In genomic region chr2:179941696-179942095, GRCm38 (mm10) we compare ENCODE assay signal across 17 mouse cellular contexts. TPM values are rescaled to one million over a fixed set of nuclear protein-coding genes. Genes with fewer than 3 reads are reported as not detected.
DNase-seq lines count a peak whose midpoint lies in the region; ATAC-seq and TF ChIP-seq lines count a peak whose summit lies in the region.
"Had no signal": no experiment of that assay in that cellular context is flagged by ENCODE, and none has a peak within 500 bp of the region (broad histone marks: within the 10 kb centered on the region; RNA-seq: fewer than 3 reads in every experiment).

No protein-coding gene starts in this region.

- H3K27ac ChIP-seq in forebrain, postnatal 0 days (ENCODE audit: low read depth, low read length): no peak overlapping the region
- no peak overlapping the region for H3K27ac ChIP-seq in forebrain, embryonic 16.5 days (ENCODE audit: low read length)
- H3K27ac ChIP-seq: embryonic facial prominence, embryonic 10.5 days; embryonic facial prominence, embryonic 12.5 days; forebrain, embryonic 15.5 days had no signal

- DNase-seq in cerebellum, postnatal 14 days: peak; percentile 40 to 45
- DNase-seq in cerebellum, adult 11-12 months: no peak
- DNase-seq in forebrain, postnatal 0 days: peak; percentile 32
- DNase-seq in left cerebral cortex, postnatal 4 days: peak; percentile 76
- no peak for DNase-seq in left cerebral cortex, postnatal 14 days (ENCODE audit: low spot score in 2 of 2)
- DNase-seq in brain, embryonic 14.5 days (ENCODE audit: low read depth): peak; percentile 48
- DNase-seq: adrenal gland, adult 2 months; adrenal gland, postnatal 10 days; adrenal gland, postnatal 25 days; cerebellum, adult 18-20 months; cerebellum, adult 8-10 months; cerebellum, adult 9-11 months had no signal

- intact Hi-C loops in left cerebral cortex, postnatal 4 days (cut with DNase I): no loop called here
- intact Hi-C loops in left cerebral cortex, postnatal 14 days (cut with DNase I): no loop called here

- ATAC-seq in forebrain, postnatal 0 days: no peak
- no peak for ATAC-seq in forebrain, embryonic 16.5 days
- ATAC-seq in granulocyte monocyte progenitor cell, adult 5-6 weeks (replicated peaks; ENCODE audit: poor library complexity, severe bottlenecking): no peak
- ATAC-seq: forebrain, embryonic 15.5 days had no signal

- H3K4me1 ChIP-seq in forebrain, postnatal 0 days (ENCODE audit: insufficient read depth): no peaks in the 10 kb centered on the region; the same call in 1 of the 2 replicates
- peaks cover 8% of the 10 kb centered on the region; the same call in 1 of the 2 replicates for H3K4me1 ChIP-seq in forebrain, embryonic 16.5 days (replicated peaks; ENCODE audit: control insufficient read depth, insufficient read depth, low read length)

- no peak overlapping the region for H3K4me3 ChIP-seq in forebrain, postnatal 0 days (ENCODE audit: low read depth, low read length)
- H3K4me3 ChIP-seq in forebrain, embryonic 16.5 days (replicated peaks; ENCODE audit: low read length): no peak overlapping the region
- H3K4me3 ChIP-seq: embryonic facial prominence, embryonic 10.5 days; embryonic facial prominence, embryonic 12.5 days; forebrain, embryonic 15.5 days had no signal

- no peaks in the 10 kb centered on the region for H3K27me3 ChIP-seq in forebrain, postnatal 0 days (ENCODE audit: insufficient read depth, low read length)
- no peaks in the 10 kb centered on the region for H3K27me3 ChIP-seq in forebrain, embryonic 16.5 days (replicated peaks; ENCODE audit: control insufficient read depth, insufficient read depth, low read length)
- H3K27me3 ChIP-seq: embryonic facial prominence, embryonic 12.5 days; forebrain, embryonic 15.5 days had no signal

- H3K9ac ChIP-seq in forebrain, postnatal 0 days: no peak overlapping the region
- no peak overlapping the region for H3K9ac ChIP-seq in forebrain, embryonic 16.5 days (replicated peaks; ENCODE audit: low read depth, low read length)
- H3K9ac ChIP-seq: embryonic facial prominence, embryonic 12.5 days; forebrain, embryonic 15.5 days had no signal

- H3K9me3 ChIP-seq in forebrain, postnatal 0 days (ENCODE audit: low read length): no peaks in the 10 kb centered on the region
- no peaks in the 10 kb centered on the region for H3K9me3 ChIP-seq in forebrain, embryonic 16.5 days (ENCODE audit: control insufficient read depth, low read length)
- H3K9me3 ChIP-seq: embryonic facial prominence, embryonic 10.5 days; embryonic facial prominence, embryonic 12.5 days; forebrain, embryonic 15.5 days had no signal

- WGBS in forebrain, postnatal 0 days: 75% methylated on average over 1 of the region's 1 CpGs
- 88% methylated on average over 1 of the region's 1 CpGs for WGBS in forebrain, embryonic 16.5 days

- TF ChIP-seq POLR2A in brain, embryonic 14.5 days (IDR thresholded peaks at IDR 0.05; ENCODE audit: borderline replicate concordance, extremely low read depth, insufficient read depth, insufficient read length, poor library complexity, severe bottlenecking): no peak

- H3K36me3 ChIP-seq in forebrain, postnatal 0 days (ENCODE audit: insufficient read depth): peaks cover 6% of the 10 kb centered on the region; the same call in 1 of the 2 replicates
- H3K36me3 ChIP-seq in forebrain, embryonic 16.5 days (ENCODE audit: control insufficient read depth, insufficient read depth): no peaks in the 10 kb centered on the region
- H3K36me3 ChIP-seq: forebrain, embryonic 15.5 days had no signal

- no peak overlapping the region for H3K4me2 ChIP-seq in forebrain, postnatal 0 days (ENCODE audit: low read depth)
- no peak overlapping the region for H3K4me2 ChIP-seq in forebrain, embryonic 16.5 days (ENCODE audit: low read length)
- H3K4me2 ChIP-seq: embryonic facial prominence, embryonic 12.5 days; forebrain, embryonic 15.5 days had no signal

- no peak for TF ChIP-seq CTCF in forebrain, postnatal 0 days (IDR thresholded peaks at IDR 0.05; ENCODE audit: low read depth)
- TF ChIP-seq CTCF in brain, embryonic 14.5 days (IDR thresholded peaks at IDR 0.05; ENCODE audit: borderline replicate concordance, extremely low read depth, insufficient read depth, insufficient read length): no peak

RNA-seq across cellular contexts. Expression of gene Taf4, which starts 34.8 kb away (rescaled TPM):
- total RNA-seq in forebrain, postnatal 0 days (2014; rRNA removed): 11.4 and 12.5 TPM in 2 replicates
- 2.1 and 2.4 TPM in 2 replicates for polyA plus RNA-seq in forebrain, postnatal 0 days (2015; fragmentation: Nextera tagmentation; extraction: Ambion mirVana)
- 4.4 and 4.5 TPM in 2 replicates for polyA plus RNA-seq in forebrain, embryonic 16.5 days (2015; fragmentation: Nextera tagmentation; extraction: Ambion mirVana)
- 10 to 100 TPM; 24.5 to 27.9 TPM for total RNA-seq in left cerebral cortex, postnatal 4 days (2021)
- total RNA-seq in left cerebral cortex, postnatal 14 days (2021): 10 to 100 TPM; 15.2 to 17.4 TPM
- polyA plus RNA-seq in brain, embryonic 14.5 days (2012; rRNA removed): 15.7 and 20.8 TPM in 2 replicates
- total RNA-seq in granulocyte monocyte progenitor cell, adult 5-6 weeks (2014; fragmentation: Nextera tagmentation): 12.6 and 17.2 TPM in 2 replicates
- 13.5 and 14.1 TPM in 2 replicates for total RNA-seq in granulocyte monocyte progenitor cell, adult 5-6 weeks (2017)

Comparison
In these comparisons a context has a peak if more than half of its experiments do, and no peak if none do; other contexts are left out.
1. DNase-seq: peak in cerebellum, postnatal 14 days (2 of 2), forebrain, postnatal 0 days (single experiment), left cerebral cortex, postnatal 4 days (single experiment) and brain, embryonic 14.5 days (single experiment); none in cerebellum, adult 11-12 months (single experiment) and left cerebral cortex, postnatal 14 days (0 of 2).